Mouse (Mus musculus): ENCODE data around the gene Ptges3l. TPM values are rescaled to one million over a fixed set of nuclear protein-coding genes. Genes with fewer than 3 reads are reported as not detected.

Ptges3l gene
- 0.60 and 0.98 TPM in 2 replicates for total RNA-seq (2023)

GRCm38 (mm10) chr11:101424925-101425813 is at the start of gene Ptges3l, which contains the start of gene Rundc1:
Gene Ptges3l (minus strand): TSS chr11:101425333.
Gene Rundc1 (plus strand): TSS chr11:101425085.

GRCm38 (mm10) chr11:101465869-101466551 is 40.9 kb upstream of the Ptges3l start, which contains the start of gene Vat1:
Gene Vat1 (minus strand): TSS chr11:101466230.

GRCm38 (mm10) chr11:101464211-101465100 is 39.3 kb upstream of the Ptges3l start, which contains the start of gene Rnd2:
Gene Rnd2 (plus strand): TSS chr11:101464999.

GRCm38 (mm10) chr11:101448274-101448746 is 23.2 kb upstream of the Ptges3l start, which contains the start of gene Ifi35:
Gene Ifi35 (plus strand): TSS chr11:101448407.

GRCm38 (mm10) chr11:101442127-101442693 is 17.1 kb upstream of the Ptges3l start, which contains the start of gene Rpl27:
Gene Rpl27 (plus strand): TSS chr11:101442298.

GRCm38 (mm10) chr11:101424105-101424851 is 855 bp downstream of the Ptges3l start, which contains the start of gene Gm27029:
Gene Gm27029 (minus strand): TSS chr11:101424796.

GRCm38 (mm10) chr11:101417101-101417855 is 7.9 kb downstream of the Ptges3l start, which contains the start of gene Aarsd1:
Gene Aarsd1 (minus strand): TSS chr11:101417615.

Other genes starting within 250 kb of the Ptges3l start
- gene Ccr10, start 249.9 kb downstream of the Ptges3l start, total RNA-seq (2023) = 0.29 and 0.63 TPM in 2 replicates
- 36.3 and 45.9 TPM in 2 replicates for gene Ezh1, start 198.9 kb downstream of the Ptges3l start, total RNA-seq (2023)
- gene Ramp2, start 179.3 kb downstream of the Ptges3l start, total RNA-seq (2023) = 0.41 TPM in 1 of 2 replicates, not detected in the other
- gene Vps25, start 171.6 kb downstream of the Ptges3l start, total RNA-seq (2023) = 63.2 and 66.1 TPM in 2 replicates
- 1.9 and 2.3 TPM in 2 replicates for gene Wnk4, start 164.8 kb downstream of the Ptges3l start, total RNA-seq (2023)
- gene Cntd1, start 146.3 kb downstream of the Ptges3l start, total RNA-seq (2023) = 0.32 and 0.43 TPM in 2 replicates
- gene Coa3, start 146.2 kb downstream of the Ptges3l start, total RNA-seq (2023) = 25.3 and 30.8 TPM in 2 replicates
- gene Becn1, start 123.0 kb downstream of the Ptges3l start, total RNA-seq (2023) = 150 and 240 TPM in 2 replicates
- gene Psme3, start 109.1 kb downstream of the Ptges3l start, total RNA-seq (2023) = 59.9 and 64.2 TPM in 2 replicates
- 2.7 and 4.6 TPM in 2 replicates for gene Aoc2, start 100.3 kb downstream of the Ptges3l start, total RNA-seq (2023)
- not detected in 2 replicates for gene Aoc3, start 94.7 kb downstream of the Ptges3l start, total RNA-seq (2023)
- gene G6pc, start 57.8 kb downstream of the Ptges3l start, total RNA-seq (2023) = not detected in 2 replicates
- 12.1 and 12.4 TPM in 2 replicates for gene Aarsd1, start 7.7 kb downstream of the Ptges3l start, total RNA-seq (2023)
- gene Gm27029, start 537 bp downstream of the Ptges3l start, total RNA-seq (2023) = 0.43 TPM in 1 of 2 replicates, not detected in the other
- gene Rundc1, start 248 bp downstream of the Ptges3l start, total RNA-seq (2023) = 10.3 and 14.3 TPM in 2 replicates
- 37.3 and 45.6 TPM in 2 replicates for gene Rpl27, start 17.0 kb upstream of the Ptges3l start, total RNA-seq (2023)
- 23.6 and 24.5 TPM in 2 replicates for gene Ifi35, start 23.1 kb upstream of the Ptges3l start, total RNA-seq (2023)
- gene Rnd2, start 39.7 kb upstream of the Ptges3l start, total RNA-seq (2023) = 0.32 and 0.66 TPM in 2 replicates
- 16.5 and 19.8 TPM in 2 replicates for gene Vat1, start 40.9 kb upstream of the Ptges3l start, total RNA-seq (2023)
- gene Brca1, start 126.6 kb upstream of the Ptges3l start, total RNA-seq (2023) = 20.7 and 21.2 TPM in 2 replicates
- 128 and 177 TPM in 2 replicates for gene Nbr1, start 126.8 kb upstream of the Ptges3l start, total RNA-seq (2023)
- 8.5 and 12.0 TPM in 2 replicates for gene Tmem106a, start 156.9 kb upstream of the Ptges3l start, total RNA-seq (2023)
- gene Gm11634, start 173.9 kb upstream of the Ptges3l start, total RNA-seq (2023) = not detected in 2 replicates
- 10.8 and 12.2 TPM in 2 replicates for gene Rdm1, start 201.9 kb upstream of the Ptges3l start, total RNA-seq (2023)
- 1.3 and 2.7 TPM in 2 replicates for gene Arl4d, start 240.2 kb upstream of the Ptges3l start, total RNA-seq (2023)

Data from neutrophil, adult 65 days (primary cell).